Mouse (Mus musculus) hematopoietic stem cell, adult 5-6 weeks (primary cell): ENCODE measurements at regions not wholly inside any gene's neighbourhood (a gene's known extent, or its start where the extent isn't known, plus 50 kb on each side); places are given as distances from the start of the nearest gene placed in this dataset.

Source experiments
- ATAC-seq, 2 experiments: fragments of 125-278 bp in 1 of 2; replicated peaks in 1 of 2; 2 replicates each; pipeline ENCODE4 v1.8.0; 2016 to 2017; ENCODE audit warnings: inconsistent platforms in 2 of 2, mild to moderate bottlenecking in 2 of 2, moderate number of reproducible peaks in 2 of 2, low read depth in 1 of 2, moderate TSS enrichment in 1 of 2; ENCODE audit not compliant: low FRiP score in 2 of 2, poor library complexity in 2 of 2, severe bottlenecking in 2 of 2, insufficient read depth in 1 of 2, low TSS enrichment in 1 of 2

GRCm38 (mm10) chr6:100968080-100968856 is 134.8 kb downstream of the Ppp4r2 start:
- no peak for ATAC-seq

DNA sequence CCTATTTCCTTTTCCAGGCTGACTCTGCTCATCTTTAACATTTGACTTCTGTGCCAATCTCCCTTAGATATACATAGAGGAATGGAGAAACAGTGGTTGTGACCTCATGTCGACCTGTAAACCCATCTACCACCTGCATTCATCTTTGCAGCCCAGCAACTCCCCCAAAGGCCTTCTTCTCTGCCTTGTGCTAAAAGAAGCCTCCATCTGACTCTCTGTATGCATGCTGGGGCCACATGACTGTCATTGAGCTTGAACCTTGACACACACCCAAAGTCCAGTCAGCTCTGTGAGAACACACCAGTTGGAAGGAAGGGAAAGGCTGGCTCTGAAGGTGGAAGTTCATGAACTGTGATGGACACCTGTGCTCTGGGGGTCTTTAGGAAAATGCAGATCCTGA is 135.5 kb downstream of the Ppp4r2 start:
- no peak for ATAC-seq

DNA sequence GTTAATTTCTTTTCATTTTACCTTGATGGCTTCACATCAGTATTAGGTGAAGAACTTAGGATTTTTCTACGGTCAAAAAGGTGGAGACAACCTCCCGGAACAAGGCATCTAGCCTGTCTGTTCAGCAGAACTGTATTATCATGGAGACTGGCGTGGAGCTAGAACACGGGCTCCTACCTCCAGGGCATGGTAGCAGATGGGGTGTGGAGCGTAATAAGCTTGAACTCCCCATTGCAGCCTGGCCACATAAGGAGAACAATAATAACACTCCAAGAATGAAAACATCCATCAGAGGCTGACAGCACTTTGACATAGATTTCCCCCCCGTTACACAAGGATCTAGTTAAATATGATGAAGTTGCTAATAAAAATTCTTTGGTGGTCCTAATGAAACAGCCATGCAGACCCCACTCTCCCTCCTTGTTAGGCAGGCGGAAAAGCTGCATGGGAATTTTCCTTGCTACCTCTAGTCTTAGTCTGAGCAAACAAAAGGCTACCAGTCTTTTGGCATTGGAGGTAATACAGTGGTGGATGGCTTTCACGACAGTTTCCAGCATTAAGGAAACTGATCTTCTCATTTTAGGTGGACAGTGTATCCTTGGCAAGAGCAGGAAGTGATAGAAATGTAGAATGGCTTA is 137.5 kb downstream of the Ppp4r2 start:
- ATAC-seq: no peak

DNA sequence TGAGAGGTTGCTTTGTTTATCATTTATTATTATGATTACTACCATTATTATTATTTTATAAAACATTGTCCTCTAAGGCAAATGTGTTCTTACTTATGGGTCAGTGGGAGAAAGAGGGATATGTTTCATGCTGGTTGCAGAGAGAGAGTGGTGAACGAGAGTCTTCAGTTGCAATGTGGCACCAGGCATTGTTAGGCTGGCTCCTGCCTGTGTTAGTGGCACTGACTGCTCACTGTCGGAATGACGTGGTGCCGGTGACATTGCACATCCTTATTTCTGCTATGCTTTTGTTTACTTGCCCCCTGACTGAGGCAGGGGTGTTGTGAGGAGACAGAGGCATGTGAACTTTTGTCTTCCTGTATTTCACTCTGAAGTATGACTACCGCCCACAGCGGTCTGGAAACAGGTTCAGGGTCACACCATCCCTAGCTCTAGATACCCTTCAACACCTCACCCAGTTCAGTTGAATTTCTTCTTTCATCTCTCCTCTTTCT is 138.1 kb downstream of the Ppp4r2 start:
- no peak for ATAC-seq

DNA sequence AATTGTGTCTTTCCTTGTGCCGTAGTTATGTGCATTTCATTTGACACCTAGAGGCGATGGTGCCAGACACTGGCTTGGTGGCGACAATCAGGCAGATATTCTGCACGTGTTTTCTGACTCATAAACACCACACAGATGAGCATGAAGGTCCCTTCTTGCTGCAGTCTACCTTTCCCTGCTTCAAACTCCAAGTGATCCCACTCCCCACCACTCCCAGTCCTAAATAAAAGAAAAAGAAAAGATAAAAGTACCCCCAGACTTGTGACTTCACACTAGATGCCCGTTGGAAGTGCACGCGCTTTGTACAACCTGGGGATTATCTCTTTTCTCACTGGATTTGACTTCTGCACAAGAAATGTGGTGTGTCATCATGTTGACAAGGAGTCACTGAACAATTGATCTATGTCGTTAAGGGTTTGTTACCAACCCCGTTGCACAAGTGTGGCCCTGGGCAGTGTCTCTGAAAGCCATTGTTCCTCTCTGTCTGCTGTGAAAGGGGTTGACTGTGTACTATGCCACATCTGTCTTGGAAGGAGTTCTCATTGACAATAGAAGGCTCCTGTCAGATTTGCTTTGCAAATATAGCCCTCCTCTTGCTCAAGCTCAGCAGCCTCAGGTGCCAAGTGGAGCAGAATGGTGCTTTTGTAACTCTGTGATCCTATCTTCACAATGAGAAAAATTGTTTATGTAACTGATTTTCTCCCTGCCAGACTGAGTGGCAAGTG is 140.1 kb downstream of the Ppp4r2 start:
- no peak for ATAC-seq

GRCm38 (mm10) chr6:100974716-100975115 is 141.3 kb downstream of the Ppp4r2 start:
- ATAC-seq: no peak

- ATAC-seq: no peak
These were observed 142.4 kb downstream of the Ppp4r2 start for GRCm38 (mm10) chr6:100975835-100976234.

DNA sequence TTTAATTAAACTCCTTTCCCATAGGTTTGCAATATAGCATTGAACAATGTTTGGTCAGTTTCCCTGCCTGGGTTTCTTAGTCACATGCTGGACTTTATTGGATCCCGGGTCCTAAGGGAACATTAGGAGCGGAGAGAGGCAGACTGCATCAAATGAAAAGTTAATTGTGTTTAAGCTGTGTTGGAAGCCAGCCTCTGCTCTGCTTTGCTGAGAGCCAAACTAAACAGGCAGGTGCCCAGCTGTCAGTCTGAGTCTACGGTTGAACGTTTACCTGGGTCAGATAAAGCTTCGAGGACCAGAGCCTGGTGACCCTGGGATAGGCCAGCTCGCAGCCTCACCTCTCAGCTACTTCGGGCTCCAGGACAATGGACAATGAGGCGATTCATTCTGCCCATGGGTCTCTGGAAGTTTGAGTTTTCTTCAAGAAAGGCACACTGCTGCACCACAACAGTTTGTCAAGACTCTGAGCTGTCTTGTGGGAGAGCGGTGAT is 143.8 kb downstream of the Ppp4r2 start:
- ATAC-seq: no peak

- ATAC-seq: no peak
These were observed 144.7 kb downstream of the Ppp4r2 start for GRCm38 (mm10) chr6:100978113-100978512.

DNA sequence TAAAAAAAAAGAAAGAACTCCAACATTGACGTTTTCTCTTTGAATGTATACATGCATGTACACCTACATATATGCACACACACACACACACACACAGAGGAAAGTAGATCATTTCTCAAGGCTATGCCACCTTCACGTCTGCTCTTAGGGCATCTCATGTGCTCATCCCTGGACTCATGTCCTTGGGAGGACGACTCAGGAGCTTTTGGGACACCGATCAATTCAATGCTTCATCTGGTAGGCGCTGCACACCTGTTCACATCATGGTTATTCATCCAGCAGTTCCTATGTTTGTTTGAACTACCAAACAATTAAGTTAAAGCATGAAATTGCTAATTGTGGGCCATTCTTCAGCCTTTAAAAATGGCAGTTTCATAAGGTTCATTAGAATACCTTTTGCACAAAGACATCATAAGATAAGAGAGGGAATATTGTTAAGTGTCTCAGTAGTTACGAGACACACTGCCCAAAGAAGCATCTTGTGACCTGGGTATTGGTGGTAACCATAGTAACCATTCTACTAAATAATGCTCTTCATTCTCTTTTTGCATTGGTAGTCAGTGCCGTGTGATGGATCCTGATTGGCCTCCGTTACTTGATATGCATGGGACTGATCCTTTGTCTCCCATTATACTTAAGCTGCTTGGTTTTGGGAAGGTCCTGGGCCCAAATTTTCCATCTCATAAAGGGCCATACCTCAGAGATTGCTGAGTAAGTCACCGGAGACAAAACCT is 145.5 kb downstream of the Ppp4r2 start:
- no peak for ATAC-seq

- ATAC-seq: no peak
These were observed 146.7 kb downstream of the Ppp4r2 start for GRCm38 (mm10) chr6:100980156-100980555.

DNA sequence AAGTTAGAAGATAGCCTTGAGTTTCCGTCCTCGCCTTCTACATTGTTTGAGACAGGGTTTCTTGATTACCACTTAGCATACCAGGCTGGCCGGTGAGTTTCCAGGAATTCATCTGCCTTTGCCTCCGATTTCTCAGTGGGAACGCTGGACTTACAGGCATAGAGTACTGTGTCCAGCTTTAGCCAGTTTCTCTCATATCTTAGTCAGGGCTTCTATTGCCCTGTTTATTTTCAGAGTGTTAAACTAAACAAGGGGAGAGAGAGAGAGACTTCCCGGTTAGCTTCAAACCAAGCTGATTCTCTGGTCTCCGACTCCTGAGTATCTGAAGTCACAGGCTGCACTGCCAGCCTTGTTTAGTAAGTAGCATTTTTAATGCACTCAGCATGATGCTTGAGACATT is 151.4 kb downstream of the Ppp4r2 start:
- no peak for ATAC-seq

DNA sequence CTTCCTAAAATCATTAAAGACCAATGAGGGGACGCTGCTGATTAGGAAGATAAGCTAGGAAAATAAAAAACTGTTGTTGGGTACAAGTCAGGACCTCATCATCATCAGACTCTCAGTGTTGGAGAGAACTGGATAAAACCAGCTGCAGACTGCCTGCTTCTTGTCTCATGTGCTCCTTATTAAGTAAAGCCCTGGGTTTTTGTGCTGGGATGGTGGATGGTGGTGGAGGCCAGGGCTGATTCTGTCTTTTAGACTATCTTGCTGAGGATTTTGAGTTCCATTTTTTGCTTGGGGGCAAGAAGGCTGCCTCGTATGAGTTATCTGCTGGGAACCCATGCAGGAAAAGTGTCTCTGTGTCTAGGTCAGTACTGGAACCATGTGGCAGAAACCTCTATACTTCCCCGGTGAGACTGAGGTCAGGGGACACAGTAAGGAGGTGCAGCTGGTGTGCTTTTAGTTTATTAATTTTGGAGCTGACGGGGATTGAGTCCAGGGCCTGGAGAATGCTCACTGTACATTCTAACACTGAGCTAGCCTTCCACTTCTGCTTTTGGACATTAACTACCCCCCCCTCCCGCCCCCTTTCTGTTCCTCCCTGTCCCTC is 152.0 kb downstream of the Ppp4r2 start:
- no peak for ATAC-seq

DNA sequence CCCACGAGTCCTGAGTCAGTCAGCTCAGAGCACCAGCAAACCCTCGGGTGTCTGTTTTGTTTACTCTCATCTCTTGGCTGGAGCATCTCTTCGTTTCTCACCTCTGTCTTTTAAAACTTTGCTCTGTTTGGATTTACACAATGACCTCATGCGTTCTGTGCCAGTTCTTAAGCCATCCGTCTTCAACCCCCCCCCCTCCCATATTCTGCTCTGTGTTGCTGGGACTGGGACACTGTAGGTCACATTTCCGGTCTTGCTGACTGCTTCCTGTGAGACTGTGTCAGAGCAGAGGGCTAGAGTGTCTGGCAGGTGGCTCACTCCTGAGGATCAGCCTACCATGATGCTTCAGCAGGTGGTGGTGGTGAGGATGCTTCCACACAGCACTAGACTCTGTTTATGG is 155.1 kb downstream of the Ppp4r2 start:
- ATAC-seq: no peak

DNA sequence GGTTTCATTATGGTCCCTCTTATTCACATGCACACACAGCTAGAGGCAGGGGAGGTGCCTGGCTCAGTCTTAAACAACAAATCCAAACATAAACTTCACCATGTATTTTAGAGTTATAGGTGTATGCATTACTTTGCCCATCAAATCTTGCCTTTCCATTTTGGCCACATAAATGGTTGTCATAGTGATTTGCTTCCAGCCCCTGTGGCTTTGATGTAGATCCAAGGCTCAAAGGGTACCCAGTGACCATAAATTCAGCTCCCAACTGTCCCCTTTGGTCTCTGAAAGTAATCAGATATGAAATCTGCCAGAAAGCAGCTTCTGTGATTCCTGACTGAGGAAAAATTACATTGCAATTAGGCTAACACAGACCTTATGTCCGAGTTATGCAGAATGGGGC is 160.0 kb downstream of the Ppp4r2 start:
- no peak for ATAC-seq

DNA sequence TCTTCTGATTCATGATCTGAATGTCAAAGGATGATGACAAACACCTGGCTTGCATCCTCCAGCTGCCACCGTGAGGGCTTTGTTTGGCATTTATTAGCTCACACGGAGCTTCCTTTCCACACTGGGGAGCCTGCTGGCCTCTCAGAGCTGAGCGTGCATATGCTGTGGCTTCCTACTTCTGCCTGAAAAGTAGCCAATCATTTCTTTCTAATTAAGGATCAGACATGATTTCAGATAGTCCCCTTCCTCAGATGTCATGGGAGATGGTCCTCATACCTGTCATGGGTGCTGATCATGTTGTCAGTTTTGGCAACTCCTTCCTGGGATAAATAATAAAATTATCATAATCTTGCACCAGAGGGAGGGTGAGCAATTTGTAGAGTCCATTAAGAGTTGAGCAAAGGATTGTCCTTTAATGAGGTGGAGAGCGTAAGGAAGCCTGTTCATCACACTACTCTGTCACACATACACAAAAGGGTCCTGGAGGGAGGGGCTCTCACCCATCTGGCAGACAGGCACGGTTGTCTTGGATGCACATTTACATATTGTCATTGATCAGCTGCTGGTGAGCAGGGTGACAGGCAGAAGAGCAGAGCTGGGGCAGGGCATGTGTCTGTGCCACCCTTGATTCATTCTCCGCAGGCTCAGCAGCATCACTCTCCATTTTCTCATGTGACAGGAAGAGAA is 162.6 kb downstream of the Ppp4r2 start:
- no peak for ATAC-seq

- ATAC-seq: no peak
These were observed 164.9 kb downstream of the Ppp4r2 start for GRCm38 (mm10) chr6:100998285-100998684.
